Mouse (Mus musculus) urinary bladder, postnatal 14 days (tissue): ENCODE data around the gene As3mt.
A peak's percentile ranks its signal among the peaks of the same experiment; 100 is the strongest.
"Not testable (repeated sequence)": the region's sequence is repeated elsewhere in the genome, so short reads cannot be mapped to it uniquely, and the experiment has no call there.

ENCODE experiments used
- DNase-seq: peaks from one replicate; pipeline ENCODE4 v3.0.0; 2021; ENCODE audit warnings: low spot score

The As3mt gene

DNA sequence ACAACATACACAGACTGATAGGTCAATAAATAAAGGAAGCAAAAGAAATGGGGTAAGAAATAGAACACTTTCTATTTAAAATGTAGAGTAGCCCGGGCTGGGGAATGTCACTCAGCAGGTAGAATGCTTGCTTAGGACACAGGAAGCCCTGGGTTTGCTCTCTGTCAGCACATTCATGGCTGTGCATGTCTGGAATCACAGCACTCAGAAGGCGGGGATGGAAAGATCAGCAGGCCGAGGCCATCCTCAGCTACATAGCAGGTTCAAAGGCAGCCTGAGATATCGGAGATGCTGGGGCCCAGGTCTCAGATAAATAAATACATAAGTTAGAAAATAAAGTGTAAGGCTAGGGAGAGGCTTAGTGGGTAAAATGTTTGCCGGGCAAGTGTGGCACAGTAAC, 45.0 kb downstream of the As3mt start:
- no peak for DNase-seq

DNA sequence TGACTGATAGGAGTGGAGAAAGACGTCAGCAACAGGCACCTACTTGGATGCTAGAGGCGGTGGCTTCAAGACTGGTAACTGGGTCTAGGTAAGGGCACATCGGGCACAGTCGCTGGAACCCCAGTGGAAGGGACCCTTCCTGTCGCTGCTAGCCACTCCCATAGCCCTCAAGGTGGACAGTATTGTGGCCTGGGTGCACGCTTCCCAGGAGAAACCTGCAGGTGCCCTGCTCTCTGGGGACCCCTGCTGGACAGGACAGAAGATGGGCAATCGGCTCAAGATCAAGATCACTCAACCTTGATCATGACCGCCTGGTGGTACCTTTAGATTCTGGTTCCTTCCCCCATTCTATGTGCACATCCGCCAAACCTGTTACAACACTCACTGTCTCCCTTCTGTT, 47.8 kb downstream of the As3mt start:
- DNase-seq, result peak; percentile 71

DNA sequence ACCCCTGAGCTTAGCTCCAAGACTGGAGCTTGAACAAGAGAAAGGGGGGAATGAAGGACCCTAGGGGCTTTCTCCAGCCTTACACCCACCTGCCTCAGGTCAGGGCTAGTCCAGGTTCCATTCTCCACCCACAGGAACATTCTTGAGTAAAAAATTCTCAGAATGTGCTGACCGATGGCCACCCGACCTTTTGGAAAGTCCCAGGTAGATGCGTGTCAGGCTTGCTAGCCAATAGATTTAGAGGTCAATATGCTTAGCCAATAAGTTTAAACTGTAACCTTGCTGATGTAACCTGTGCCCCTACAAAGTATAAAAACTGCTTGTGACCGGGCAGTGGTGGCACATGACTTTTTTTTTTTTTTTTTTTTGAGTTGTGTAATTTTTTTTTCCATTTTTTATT, 49.0 kb downstream of the As3mt start:
- DNase-seq, result no peak

DNA sequence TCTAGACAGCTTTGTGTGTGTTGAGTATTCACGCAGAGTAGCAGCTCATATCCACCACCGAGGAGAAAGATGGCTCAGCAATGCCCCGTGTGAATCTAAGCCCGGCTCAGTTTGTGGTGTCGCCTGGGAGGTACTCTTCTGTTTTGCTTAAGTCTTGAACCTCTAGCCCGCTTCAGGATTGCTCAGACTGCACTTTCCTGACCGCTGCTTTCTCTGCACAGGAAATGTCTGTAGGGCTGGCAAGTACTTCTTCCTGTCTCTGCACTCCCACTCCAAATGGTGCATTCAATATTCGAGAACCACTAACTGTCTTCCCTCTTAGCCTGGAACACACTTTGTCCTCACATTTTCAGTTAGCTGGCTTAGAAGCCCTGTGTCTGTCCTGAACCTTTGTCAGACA, 51.8 kb downstream of the As3mt start:
- no peak for DNase-seq

DNA sequence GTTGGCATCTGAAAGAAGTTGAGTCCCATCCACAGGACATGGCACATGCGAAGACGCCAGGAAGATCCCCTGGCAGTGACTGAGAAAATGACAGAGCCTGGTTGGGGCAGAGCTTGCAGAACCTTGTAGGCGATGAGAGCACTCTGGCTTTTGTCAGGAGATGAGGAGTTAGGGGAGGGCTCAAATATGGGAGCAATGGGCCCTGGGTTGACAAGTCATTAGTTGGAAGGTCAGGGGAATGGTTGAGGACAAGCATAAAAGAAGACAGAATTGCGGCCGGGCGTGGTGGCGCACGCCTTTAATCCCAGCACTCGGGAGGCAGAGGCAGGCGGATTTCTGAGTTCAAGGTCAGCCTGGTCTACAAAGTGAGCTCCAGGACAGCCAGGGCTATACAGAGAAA, 52.7 kb downstream of the As3mt start:
- not testable (repeated sequence) for DNase-seq

DNA sequence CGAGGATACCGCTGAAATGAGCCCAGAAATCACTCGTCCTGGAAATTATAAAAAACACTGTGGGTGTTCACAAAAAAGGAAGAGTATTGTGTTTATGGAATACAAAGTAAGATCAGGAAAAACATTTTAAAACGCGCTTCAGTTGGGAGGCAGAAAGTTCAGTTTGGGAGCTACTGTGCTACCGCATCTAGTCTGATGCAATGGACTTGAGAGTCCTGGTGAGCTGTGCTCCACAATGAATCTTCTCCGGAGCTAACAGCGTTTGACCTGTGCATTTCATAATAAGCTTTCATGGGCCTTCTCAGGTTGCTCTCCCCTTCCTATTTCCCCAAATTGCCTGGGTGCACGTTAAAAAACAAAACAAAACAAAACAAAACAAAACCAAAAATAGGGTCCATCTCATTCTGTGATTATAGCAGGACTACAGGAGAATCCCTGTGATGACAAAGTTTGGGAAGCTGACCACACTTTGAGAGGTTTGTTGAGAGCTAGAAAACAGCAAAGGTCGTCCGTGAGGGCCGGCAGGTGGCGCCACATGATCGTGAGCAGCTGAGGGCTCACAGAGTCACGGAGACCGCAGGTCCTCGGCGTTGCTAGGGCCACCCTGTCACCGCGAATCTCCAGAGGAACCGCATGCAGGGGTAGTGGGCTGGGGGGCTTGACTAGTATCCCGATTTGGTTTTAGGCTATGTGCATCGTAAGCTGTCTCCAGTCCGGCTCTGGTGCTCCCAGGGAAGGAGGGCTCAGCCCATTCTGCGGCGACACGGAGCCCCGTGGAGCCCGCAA, 53.3 kb downstream of the As3mt start:
- peak; percentile 90 for DNase-seq

DNA sequence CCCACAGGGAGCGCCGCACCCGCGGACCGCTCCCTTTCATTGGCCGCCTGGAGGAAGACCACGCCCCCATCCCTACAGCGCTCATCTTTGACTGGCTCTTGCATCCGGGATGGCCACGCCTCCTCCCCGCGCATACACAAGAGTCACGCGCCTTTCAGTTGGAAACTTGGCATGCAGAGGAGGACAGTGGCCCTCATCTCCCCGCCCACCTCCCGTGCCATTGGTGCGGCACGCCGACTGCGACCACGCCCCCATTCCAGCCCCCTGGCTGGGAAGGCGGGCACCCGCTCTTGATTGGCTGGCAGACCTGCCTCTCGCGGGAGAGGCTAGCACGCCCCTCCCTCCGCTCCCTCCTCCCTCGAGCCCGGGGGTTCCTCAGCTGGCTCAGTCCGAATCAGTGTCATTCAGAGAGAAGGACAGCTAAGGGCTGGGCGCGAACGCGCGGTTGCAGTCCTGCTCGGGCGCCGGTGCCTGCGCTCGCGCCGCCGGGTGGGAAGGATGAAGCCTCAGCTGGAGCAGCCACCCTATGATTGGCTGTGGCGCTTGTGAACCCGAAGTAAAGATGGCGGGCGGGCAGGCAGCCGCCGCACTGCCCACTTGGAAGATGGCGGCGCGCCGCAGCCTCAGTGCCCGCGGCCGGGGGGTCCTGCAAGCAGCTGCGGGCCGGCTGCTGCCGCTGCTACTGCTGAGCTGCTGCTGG, 54.1 kb downstream of the As3mt start, which contains the start of gene Cnnm2:
Gene Cnnm2 (plus strand): TSS at position 350 of the 700 bp plus-strand sequence.
- DNase-seq, result peak; percentile 100

DNA sequence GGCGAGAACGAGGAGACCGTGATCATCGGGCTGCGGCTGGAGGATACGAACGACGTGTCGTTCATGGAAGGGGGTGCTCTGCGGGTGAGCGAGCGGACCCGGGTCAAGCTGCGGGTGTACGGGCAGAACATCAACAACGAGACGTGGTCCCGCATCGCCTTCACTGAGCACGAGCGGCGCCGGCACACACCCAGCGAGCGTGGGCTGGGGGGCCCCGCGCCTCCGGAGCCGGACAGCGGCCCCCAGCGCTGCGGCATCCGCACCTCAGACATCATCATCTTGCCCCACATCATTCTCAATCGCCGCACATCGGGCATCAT, 54.7 kb downstream of the As3mt start:
- no peak for DNase-seq

DNA sequence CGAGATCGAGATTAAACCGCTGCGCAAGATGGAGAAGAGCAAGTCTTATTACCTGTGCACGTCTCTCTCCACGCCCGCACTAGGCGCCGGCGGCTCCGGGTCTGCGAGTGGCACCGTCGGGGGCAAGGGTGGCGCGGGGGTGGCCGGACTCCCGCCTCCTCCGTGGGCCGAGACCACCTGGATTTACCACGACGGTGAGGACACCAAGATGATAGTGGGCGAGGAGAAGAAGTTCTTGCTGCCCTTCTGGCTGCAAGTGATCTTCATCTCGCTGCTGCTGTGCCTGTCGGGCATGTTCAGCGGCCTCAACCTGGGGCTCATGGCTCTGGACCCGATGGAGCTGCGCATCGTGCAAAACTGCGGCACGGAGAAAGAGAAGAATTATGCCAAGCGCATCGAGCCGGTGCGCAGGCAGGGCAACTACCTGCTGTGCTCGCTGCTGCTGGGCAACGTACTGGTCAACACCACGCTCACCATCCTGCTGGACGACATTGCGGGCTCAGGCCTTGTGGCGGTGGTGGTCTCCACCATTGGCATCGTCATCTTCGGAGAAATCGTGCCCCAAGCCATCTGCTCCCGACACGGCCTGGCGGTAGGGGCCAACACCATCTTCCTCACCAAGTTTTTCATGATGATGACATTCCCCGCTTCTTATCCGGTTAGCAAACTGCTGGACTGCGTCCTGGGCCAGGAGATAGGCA, 55.2 kb downstream of the As3mt start:
- DNase-seq, result peak; percentile 22

DNA sequence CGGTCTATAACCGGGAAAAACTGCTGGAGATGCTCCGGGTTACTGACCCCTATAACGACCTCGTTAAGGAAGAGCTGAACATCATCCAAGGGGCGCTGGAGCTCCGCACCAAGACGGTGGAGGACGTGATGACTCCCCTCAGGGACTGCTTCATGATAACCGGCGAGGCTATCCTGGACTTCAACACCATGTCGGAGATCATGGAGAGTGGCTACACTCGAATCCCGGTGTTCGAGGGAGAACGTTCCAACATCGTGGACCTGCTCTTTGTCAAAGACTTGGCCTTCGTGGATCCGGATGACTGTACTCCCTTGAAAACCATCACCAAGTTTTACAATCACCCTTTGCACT, 55.7 kb downstream of the As3mt start:
- no peak for DNase-seq

DNA sequence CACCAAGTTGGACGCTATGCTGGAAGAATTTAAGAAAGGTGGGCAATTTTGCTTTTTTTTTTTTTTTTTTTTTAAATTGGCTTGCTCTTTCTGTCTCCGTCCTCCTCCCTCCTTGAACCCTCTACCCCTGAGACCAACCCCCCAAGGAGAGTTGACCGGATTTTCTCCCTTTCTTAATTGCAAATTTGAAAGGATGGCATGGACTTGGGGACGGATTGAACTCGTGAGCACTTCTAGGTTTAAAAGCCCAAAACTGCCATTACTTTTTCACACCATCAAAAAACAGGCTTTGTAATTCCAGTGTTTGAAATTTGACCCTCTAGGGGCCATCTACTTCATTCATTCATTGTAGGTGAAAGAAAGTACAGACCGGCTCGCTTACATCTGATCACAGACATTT, 56.1 kb downstream of the As3mt start:
- no peak for DNase-seq

DNA sequence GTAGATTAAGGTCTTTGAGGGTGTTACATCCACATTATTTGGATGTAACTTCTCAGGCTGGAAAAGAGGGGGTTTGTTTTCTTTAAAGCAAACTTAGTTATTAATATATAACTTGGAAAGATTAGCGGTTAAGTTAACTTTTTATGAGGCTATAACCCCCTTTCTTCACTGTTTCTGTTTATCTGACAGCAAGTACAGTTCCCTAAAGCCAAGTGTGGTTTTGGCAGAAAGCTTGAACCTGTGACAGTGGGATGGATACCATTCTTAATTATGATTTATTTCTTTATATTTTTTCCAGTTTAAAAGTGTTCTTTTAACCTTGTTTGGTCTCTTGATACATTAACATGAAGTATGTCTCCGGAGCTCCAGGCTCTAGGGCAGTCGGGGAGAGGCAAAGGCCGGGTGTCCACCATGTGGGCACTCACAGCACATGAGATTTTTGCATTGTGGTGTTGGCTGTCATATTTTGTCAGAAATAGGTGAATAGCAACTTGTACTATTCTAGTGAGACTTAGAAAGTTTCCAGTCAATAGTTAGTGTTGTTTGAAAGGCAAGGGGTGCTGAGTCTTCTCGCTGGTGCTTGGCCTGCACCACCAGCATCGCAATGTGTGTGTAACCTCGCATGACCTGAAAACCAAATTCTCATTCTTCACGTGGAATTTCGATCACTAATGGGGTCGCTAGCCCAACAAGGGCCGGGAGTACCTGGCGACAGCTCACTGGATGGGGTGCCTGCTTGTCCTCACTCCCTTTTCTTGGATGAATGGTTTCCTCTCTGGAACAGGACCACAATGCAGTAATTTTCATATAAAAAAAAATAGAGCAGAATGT, 56.9 kb downstream of the As3mt start:
- no peak for DNase-seq

DNA sequence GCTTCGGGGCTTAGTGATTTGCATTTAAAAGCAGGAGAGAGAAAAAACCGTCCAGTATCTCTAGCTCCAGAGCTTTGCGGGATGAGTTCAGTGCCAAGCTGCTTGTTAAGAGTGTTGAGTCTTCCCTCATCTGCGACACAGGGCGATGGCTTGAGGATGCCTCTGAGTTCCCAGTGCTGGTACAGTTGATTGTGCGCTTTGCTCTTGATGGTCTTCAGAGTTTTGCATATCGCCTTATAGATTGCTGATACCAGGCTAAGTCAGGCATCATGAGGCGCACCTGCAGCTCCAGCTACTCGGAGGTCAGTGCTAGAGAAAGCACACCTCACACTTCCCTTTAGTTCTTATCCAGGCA, 57.5 kb downstream of the As3mt start:
- DNase-seq, result no peak

DNA sequence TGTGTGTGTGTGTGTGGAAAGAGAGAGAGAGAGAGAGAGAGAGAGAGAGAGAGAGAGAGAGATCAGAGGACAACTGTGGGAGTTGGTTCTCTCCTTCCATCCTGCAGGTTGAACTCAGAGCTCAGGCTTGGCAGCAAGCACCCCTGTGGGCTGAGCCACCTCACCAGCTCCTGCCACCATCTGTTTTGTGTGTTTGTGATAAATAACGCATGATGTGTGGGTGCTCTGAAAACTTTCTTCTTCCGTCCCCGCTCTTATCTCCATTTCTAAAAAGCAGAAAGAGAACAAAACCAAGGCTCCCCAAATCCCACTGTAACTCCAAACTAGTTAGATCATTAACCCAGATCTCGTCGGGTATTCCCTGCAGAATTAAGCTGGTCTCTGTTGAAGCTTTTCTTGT, 58.9 kb downstream of the As3mt start:
- DNase-seq, result no peak

DNA sequence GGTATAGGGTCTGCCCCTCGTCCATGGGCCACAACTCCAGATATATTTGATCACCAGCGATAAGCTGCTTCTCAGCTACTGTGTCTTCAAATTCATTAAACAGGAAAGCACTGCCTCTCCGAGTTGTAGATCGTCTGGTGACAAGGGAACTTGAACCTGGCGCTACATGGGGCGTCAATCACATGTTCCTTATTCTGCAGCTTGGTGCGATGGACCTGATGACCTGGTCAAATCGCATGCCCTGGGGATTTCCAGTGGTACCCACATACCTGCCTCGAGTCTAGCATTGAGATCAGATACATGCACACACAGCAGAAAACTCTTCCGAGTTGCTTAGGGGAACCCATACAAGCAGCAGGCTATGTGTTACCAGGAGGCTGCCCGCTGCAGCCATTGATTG, 62.5 kb downstream of the As3mt start:
- no peak for DNase-seq

DNA sequence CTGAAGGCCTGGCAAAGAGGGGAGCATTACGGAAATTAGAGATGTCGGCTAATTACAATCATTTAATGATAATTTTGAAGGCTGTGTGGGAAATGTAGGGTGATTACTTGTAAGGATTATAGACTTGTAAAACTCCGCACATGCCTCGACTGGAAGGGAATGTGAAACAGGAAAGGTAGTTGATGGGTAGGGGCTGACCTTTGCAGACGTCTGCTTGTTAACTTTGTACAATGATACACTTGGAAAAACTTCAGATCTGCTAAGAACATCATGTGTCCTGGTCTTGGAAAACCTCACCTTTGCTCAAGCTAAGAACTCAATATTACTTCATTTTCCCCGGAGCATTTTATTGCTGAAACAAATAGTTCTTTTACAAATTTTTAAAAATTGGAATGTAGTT, 64.5 kb downstream of the As3mt start:
- DNase-seq, result no peak

DNA sequence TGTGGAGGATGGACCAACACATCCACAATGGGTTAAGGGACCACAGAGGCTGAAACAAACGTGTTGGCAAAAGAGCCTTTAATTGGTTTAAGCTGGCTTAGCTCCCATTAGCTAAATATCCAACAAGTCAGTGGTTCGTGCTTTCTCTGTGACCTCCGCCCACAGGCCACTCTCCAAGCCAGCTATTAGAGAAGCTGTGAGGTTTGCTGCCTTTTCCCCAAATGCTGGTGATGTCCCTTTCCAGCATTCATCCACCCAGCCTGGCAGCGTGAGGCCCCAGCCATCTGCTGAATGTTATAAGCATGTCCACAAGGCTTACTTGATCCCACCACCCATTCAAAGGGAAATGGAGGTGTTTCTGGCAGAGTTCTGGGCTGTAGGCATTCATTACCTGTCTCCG, 69.1 kb downstream of the As3mt start:
- DNase-seq, result no peak

DNA sequence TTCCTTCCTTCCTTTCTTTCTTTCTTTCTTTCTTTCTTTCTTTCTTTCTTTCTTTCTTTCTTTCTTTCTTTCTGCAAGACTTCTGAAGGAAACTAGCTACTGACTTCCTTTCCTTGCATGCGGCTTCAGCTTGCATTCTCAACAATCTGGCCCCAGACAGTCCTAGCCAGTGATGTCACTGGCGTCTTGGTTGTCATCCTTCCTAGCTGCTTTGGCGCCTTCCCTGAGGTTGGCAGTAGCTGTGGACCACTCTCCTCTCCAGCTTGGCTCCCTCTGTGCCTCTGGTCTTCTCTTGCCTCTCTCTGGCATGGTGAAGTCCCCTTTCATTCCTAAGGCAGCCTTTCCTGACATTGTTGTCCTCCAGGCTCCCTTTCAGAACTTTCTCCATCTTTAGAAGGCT, 69.6 kb downstream of the As3mt start:
- no peak for DNase-seq

DNA sequence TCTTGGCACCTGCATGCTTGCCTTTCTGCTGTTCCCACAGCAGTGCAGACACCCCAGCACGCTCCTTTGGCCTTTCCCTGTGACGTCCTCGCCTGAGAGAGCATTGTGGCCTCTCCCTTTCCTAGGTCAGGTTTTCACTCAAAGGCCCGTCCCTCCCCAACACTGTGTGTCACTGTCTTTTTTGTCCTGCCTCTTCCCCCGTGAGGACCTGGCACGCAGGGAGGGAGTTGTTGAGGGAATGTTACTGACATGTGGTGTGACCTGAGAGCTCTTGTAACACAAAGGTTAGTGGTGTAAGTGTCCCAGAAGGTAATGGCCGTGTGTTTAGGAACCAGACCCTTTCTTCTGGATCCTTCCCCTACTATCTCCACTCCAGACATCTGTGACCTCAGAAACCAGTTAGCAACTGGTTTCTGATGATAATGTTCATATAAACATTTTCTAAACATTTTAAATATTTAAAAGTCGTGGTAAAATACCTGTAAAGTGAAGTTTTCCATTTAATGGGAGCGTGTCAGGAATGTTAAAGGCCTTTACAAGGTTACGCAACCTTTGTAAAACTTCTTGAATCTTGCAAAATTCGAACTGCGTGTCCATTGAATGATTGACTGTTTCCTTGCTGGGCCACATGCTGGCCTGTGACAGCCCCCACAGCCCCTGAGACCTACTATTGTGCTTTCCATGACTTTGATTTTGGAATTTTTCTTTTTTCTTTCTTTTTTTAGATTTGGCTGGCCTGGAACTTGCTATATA, 70.8 kb downstream of the As3mt start:
- no peak for DNase-seq

DNA sequence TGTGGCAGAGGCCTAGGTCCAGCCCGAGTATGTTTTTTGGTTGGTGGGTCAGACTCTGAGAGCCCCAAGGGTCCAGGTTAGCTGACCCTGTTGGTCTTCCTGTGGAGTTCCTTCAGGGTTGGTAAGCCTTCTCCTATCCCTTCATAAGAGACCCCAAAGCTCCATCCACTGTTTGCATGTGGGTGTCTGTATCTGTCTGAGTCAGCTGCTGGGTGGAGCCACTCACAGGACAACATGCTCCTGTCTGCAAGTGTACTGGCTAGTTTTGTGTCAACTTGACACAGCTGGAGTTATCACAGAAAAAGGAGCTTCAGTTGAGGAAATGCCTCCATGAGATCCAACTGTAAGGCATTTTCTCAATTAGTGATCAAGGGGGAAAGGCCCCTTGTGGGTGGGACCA, 71.9 kb downstream of the As3mt start:
- not testable (repeated sequence) for DNase-seq

DNA sequence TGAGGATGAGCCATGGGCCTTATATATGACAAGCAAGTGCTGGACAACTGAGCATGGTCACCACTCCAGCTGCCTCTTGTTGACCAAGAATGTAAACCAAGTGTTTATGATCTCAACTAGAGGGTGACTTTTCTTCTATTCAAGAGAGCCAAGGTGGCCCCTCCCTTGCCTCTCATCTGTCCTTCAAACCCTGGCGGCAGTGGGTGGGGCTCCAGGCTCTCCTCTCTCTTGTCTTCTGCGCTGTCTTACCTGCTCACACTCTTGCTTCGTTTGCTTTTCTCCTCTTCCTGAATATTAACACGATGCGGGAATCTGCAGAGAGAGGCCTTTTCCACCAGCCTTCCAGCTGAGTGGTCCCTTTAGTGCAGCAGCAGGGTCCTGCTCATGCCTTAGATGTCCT, 76.8 kb downstream of the As3mt start:
- DNase-seq, result no peak

DNA sequence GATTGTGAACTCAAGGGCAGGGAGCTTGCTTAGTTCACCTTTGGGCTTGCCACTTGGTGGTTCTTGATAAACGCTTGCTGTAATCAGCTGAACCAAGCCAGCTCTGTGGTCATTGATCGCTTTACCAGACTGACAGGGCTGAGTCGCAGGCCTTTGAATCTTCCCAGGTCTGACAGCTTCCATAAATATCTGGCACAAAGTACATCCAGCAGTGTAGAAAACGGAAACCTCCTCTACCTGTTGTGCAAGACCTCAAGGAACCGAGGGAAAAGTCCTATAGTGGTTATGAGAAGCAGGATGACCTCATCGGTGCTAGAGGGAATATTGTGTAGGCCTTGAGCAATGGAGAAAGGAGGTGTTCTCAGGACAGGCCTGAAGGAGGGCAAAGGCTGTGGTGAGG, 77.2 kb downstream of the As3mt start:
- no peak for DNase-seq
